Mouse (Mus musculus) embryonic facial prominence, embryonic 13.5 days (tissue): ENCODE data around the gene Acot1. TPM values are rescaled to one million over a fixed set of nuclear protein-coding genes. Genes with fewer than 3 reads are reported as not detected.
A peak's percentile ranks its signal among the peaks of the same experiment; 100 is the strongest.
"Not testable (repeated sequence)": the region's sequence is repeated elsewhere in the genome, so short reads cannot be mapped to it uniquely, and the experiment has no call there.

Source experiments
- ATAC-seq: fragments of 200-750 bp; cut with Nextera tagmentation; 2 replicates; pipeline ENCODE4 v1.8.0; 2017; ENCODE audit warnings: low read depth; ENCODE audit not compliant: insufficient number of reproducible peaks, insufficient read depth, low FRiP score, low TSS enrichment
- H3K27ac ChIP-seq: fragments of 300-500 bp; sonication (generic); 2 replicates; pipeline ENCODE4 v1.5.1; 2015; ENCODE audit warnings: moderate library complexity, mild to moderate bottlenecking, inconsistent platforms
- H3K27me3 ChIP-seq: fragments of 300-500 bp; sonication (generic); 2 replicates; pipeline ENCODE4 v1.6.1; 2015; ENCODE audit warnings: mild to moderate bottlenecking, inconsistent platforms
- H3K36me3 ChIP-seq: fragments of 300-500 bp; sonication (generic); 2 replicates; pipeline ENCODE4 v1.6.1; 2015; ENCODE audit warnings: mild to moderate bottlenecking, inconsistent platforms
- H3K4me1 ChIP-seq: fragments of 300-500 bp; sonication (generic); 2 replicates; pipeline ENCODE4 v1.6.1; 2015; ENCODE audit warnings: inconsistent platforms
- H3K4me2 ChIP-seq: fragments of 300-500 bp; sonication (generic); 2 replicates; pipeline ENCODE4 v1.6.1; 2015; ENCODE audit warnings: moderate library complexity, mild to moderate bottlenecking, inconsistent platforms
- H3K4me3 ChIP-seq: fragments of 300-500 bp; sonication (generic); 2 replicates; pipeline ENCODE4 v1.5.1; 2015; ENCODE audit warnings: mild to moderate bottlenecking, inconsistent platforms
- H3K9ac ChIP-seq: fragments of 300-500 bp; sonication (generic); 2 replicates; pipeline ENCODE4 v1.6.1; 2015; ENCODE audit warnings: mild to moderate bottlenecking, inconsistent platforms
- H3K9me3 ChIP-seq: fragments of 300-500 bp; sonication (generic); 2 replicates; pipeline ENCODE4 v1.6.1; 2016; ENCODE audit warnings: inconsistent platforms
- WGBS: fragments of 180-500 bp; shearing (Covaris S2); methylation state at CpG from one replicate; pipeline ENCODE4 v1.1.7; 2015; ENCODE audit warnings: mixed read lengths; 5-methylcytosine and 5-hydroxymethylcytosine counted together
- polyA plus RNA-seq: library from polyadenylated mRNA; unstranded; fragments of >200 nt; fragmentation: Nextera tagmentation; extraction: Ambion mirVana; gene quantifications from 2 replicates; pipeline ENCODE4 v1.2.1, GENCODE M21; 2015

The Acot1 gene
- polyA plus RNA-seq, 1 experiment from 2014 or later: 45.4 TPM

GRCm38 (mm10) chr12:84044045-84044444 lies 34.8 kb downstream of the Acot1 start:
- ATAC-seq: no peak
- H3K9ac ChIP-seq: no peak overlapping the region
- H3K9me3 ChIP-seq: peaks cover 19% of the 10 kb centered on the region
- no peak overlapping the region for H3K4me3 ChIP-seq
- H3K36me3 ChIP-seq: no peaks in the 10 kb centered on the region
- no peak overlapping the region for H3K4me2 ChIP-seq
- WGBS: 67% methylated on average over 2 of the region's 2 CpGs
- H3K4me1 ChIP-seq: no peaks in the 10 kb centered on the region
- H3K27me3 ChIP-seq: no peaks in the 10 kb centered on the region
- no peak overlapping the region for H3K27ac ChIP-seq

DNA sequence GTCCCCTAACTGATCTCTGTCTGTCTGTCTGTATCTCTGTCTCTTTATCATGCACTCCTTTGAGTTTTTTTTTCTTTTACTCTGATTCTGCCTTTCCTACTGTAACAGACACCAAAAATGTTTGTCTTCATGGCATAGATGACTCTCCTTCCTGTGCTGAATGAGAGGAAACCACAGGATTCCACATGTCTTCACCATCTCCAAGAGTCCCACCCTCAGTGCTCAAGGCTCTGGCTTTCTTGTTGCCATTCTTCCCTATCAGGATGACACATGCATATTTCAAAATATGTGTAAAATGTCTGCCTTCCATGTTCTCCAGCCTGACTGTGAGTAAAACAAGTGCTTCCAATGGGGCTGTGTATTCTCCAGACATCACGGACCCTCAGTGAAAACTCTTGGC lies 37.6 kb downstream of the Acot1 start:
- no peak for ATAC-seq
- Histone ChIP-seq H3K36me3 (no peaks in the 10 kb centered on the region), H3K4me3 (no peak overlapping the region), H3K9ac (no peak overlapping the region), H3K27me3 (peaks cover 2% of the 10 kb centered on the region; the same call in 1 of the 2 replicates), H3K4me1 (no peaks in the 10 kb centered on the region), H3K27ac (no peak overlapping the region), H3K4me2 (no peak overlapping the region), H3K9me3 (peaks cover 11% of the 10 kb centered on the region; the same call in 1 of the 2 replicates)
- WGBS: 94% methylated on average over 1 of the region's 1 CpGs

DNA sequence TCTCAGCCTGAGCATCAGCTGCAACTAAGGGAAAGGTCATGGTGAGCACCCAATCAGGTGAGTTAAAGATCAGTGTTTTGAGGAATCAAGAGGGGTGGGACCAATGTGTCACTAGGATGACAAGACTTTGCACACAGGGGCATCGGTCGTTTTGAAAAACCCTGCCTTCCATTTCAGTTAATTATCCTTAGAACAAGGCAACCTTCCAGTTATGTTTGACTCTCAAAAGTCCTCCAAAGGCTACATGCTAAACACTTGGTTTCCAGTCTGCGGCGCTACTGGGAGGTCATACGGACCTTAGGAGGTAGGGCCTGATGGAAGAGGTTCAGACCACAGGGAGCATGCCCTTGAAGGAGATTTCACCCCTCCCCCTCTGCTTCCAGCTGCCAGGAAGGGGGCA lies 41.5 kb downstream of the Acot1 start:
- 85% methylated on average over 5 of the region's 5 CpGs for WGBS
- not testable (repeated sequence) for H3K4me1 ChIP-seq, H3K9ac ChIP-seq, H3K4me3 ChIP-seq, ATAC-seq, H3K36me3 ChIP-seq, H3K4me2 ChIP-seq, H3K27ac ChIP-seq
- Histone ChIP-seq H3K27me3 (peaks cover 22% of the 10 kb centered on the region), H3K9me3 (peaks cover 11% of the 10 kb centered on the region; the same call in 1 of the 2 replicates)

DNA sequence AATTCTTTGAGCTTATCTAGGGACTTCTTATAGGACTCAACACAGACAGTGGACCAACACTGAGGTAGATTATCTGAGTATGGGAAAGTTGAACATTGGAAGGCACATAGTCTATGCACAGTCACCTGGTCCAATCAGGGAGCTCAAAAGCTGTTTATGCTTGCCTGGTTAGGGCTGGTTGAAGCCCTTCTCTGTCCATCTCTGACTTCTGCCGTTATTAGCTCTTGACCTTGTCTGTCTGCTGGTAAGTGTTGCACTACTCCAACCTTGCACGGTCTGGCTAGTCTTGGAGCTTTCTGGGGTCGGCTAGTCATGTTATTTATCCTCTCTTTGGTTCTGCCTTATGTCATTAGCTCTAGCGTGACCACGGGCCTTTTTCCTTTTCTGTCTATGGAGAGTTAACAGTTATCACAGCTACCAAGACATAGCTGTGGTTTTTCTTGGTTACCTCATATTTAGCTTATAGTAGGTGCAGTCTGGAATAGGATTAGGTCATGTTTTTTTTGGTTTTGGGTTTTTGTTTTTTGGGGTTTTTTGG lies 42.7 kb downstream of the Acot1 start, which contains the start of gene Acot3:
Gene Acot3, plus strand, starts transcription at position 208 of the 538 bp plus-strand sequence.
- H3K27ac ChIP-seq: no peak within 1 kb of the TSS
- H3K4me3 ChIP-seq: peak within 1 kb of the TSS; percentile 47; the same call in 1 of the 2 replicates
- H3K4me2 ChIP-seq: no peak within 1 kb of the TSS
- H3K9me3 ChIP-seq: peaks cover 11% of the 10 kb centered on the region; the same call in 1 of the 2 replicates
- WGBS: 80% methylated on average over 5 of the region's 5 CpGs
- ATAC-seq: no peak
- H3K27me3 ChIP-seq: peaks cover 22% of the 10 kb centered on the region
- H3K36me3 ChIP-seq: no peaks in the 10 kb centered on the region
- H3K9ac ChIP-seq: no peak within 1 kb of the TSS
- 0 out of 2 replicates have a peak, but pooled peaks cover 6% of the 10 kb centered on the region for H3K4me1 ChIP-seq

GRCm38 (mm10) chr12:84052609-84053008 lies 43.3 kb downstream of the Acot1 start:
- H3K27ac ChIP-seq: no peak overlapping the region
- peaks cover 9% of the 10 kb centered on the region; the same call in 1 of the 2 replicates for H3K9me3 ChIP-seq
- H3K4me1 ChIP-seq: 0 out of 2 replicates have a peak, but pooled peaks cover 6% of the 10 kb centered on the region
- no peak for ATAC-seq
- H3K27me3 ChIP-seq: peaks cover 22% of the 10 kb centered on the region
- H3K4me2 ChIP-seq: no peak overlapping the region
- no peak overlapping the region for H3K4me3 ChIP-seq
- WGBS: 86% methylated on average over 7 of the region's 7 CpGs
- no peaks in the 10 kb centered on the region for H3K36me3 ChIP-seq
- H3K9ac ChIP-seq: no peak overlapping the region

GRCm38 (mm10) chr12:84053173-84053572 lies 43.9 kb downstream of the Acot1 start:
- H3K36me3 ChIP-seq: no peaks in the 10 kb centered on the region
- no peak overlapping the region for H3K27ac ChIP-seq
- H3K9ac ChIP-seq: peak overlapping the region; percentile 62; the same call in 1 of the 2 replicates
- ATAC-seq: no peak
- peak overlapping the region; percentile 47 for H3K4me3 ChIP-seq
- peak overlapping the region; percentile 76 for H3K4me2 ChIP-seq
- H3K27me3 ChIP-seq: peaks cover 22% of the 10 kb centered on the region
- peaks cover 4% of the 10 kb centered on the region; the same call in 1 of the 2 replicates for H3K9me3 ChIP-seq
- H3K4me1 ChIP-seq: 0 out of 2 replicates have a peak, but pooled peaks cover 6% of the 10 kb centered on the region
- 13% methylated on average over 16 of the region's 16 CpGs for WGBS

DNA sequence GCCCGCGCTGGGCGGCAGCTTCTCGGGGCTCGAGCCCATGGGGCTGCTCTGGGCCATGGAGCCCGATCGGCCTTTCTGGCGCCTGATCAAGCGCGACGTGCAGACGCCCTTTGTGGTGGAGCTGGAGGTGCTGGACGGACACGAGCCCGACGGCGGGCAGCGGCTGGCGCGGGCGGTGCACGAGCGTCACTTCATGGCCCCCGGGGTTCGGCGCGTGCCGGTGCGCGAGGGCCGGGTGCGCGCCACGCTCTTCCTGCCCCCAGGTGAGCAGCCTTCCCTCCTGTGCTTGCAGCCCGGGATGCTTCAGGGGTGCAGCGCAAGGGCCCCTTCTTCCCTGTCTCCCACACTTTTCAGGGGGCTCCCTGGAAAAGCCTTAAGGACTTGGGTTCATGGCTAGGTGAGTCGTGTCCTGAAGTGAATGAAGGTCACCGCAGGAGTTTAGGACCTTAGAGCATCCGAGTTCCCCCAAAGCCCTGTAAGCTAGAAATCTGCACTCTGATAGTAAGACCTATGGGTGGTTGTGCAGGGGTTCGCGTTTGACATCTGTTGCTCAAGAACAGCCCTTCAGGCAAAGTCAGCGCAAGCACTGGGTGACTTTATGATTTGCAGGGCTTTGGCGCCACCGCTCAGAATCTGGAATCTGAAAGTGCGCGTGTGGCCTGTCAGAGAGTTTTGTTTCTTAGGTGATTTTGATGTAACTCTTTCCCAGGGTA lies 44.5 kb downstream of the Acot1 start:
- H3K9me3 ChIP-seq: no peaks in the 10 kb centered on the region
- peak overlapping the region; percentile 62 for H3K9ac ChIP-seq
- H3K4me1 ChIP-seq: 0 out of 2 replicates have a peak, but pooled peaks cover 6% of the 10 kb centered on the region
- H3K36me3 ChIP-seq: no peaks in the 10 kb centered on the region
- WGBS: 2% methylated on average over 35 of the region's 46 CpGs
- ATAC-seq: no peak
- H3K4me3 ChIP-seq: peak overlapping the region; percentile 47
- H3K27ac ChIP-seq: no peak overlapping the region
- H3K27me3 ChIP-seq: peaks cover 22% of the 10 kb centered on the region
- H3K4me2 ChIP-seq: peak overlapping the region; percentile 76

GRCm38 (mm10) chr12:84060946-84061345 lies 51.7 kb downstream of the Acot1 start:
- no peak overlapping the region for H3K4me3 ChIP-seq
- WGBS: 28% methylated on average over 2 of the region's 2 CpGs
- H3K9me3 ChIP-seq: no peaks in the 10 kb centered on the region
- no peaks in the 10 kb centered on the region for H3K4me1 ChIP-seq
- no peak for ATAC-seq
- H3K9ac ChIP-seq: no peak overlapping the region
- H3K27me3 ChIP-seq: no peaks in the 10 kb centered on the region
- H3K4me2 ChIP-seq: no peak overlapping the region
- no peak overlapping the region for H3K27ac ChIP-seq
- no peaks in the 10 kb centered on the region for H3K36me3 ChIP-seq

DNA sequence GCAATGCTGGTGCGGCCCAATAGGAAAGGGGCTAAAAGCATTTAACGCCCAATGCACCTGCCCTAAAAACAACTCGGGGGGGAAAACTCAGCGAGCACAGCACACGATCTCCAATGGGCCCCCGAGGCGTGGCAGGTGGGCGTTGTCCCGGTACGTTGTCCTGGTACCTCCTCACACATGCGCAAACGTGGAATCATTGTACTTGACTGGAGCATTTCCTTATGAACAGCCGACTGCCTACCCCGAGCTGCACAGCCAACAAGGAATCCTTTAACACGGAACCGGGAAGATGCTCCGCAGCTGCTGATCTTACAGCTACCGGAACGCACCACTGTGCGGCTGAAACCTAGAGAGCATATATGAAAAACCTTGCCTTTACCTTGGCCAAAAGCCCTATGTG lies 53.0 kb downstream of the Acot1 start:
- H3K9ac ChIP-seq: no peak overlapping the region
- ATAC-seq: no peak
- H3K9me3 ChIP-seq: no peaks in the 10 kb centered on the region
- H3K27ac ChIP-seq: no peak overlapping the region
- H3K4me1 ChIP-seq: no peaks in the 10 kb centered on the region
- H3K36me3 ChIP-seq: no peaks in the 10 kb centered on the region
- peaks cover 6% of the 10 kb centered on the region for H3K27me3 ChIP-seq
- no peak overlapping the region for H3K4me3 ChIP-seq
- H3K4me2 ChIP-seq: no peak overlapping the region
- WGBS: 91% methylated on average over 20 of the region's 20 CpGs

DNA sequence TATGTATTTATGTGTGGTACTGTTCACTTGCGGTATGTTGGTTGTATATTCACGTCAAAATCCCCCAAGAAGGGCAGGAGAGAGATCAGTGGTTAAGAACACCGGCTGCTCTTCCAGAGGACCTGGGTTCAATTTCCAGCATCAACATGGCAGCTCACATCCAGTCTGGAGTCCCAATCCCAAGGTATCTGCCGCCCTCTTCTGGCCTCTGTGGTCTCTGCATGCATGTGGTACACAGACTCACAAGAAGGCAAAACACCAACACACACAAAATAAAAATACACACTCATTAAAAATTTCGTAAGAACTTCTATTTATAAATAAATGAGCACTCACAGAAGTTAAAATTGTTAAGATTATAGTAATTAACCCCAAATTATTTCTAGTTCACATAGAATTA lies 53.9 kb downstream of the Acot1 start:
- H3K27ac ChIP-seq: no peak overlapping the region
- H3K27me3 ChIP-seq: peaks cover 11% of the 10 kb centered on the region
- H3K4me2 ChIP-seq: no peak overlapping the region
- no peaks in the 10 kb centered on the region for H3K36me3 ChIP-seq
- 69% methylated on average over 5 of the region's 5 CpGs for WGBS
- H3K4me1 ChIP-seq: no peaks in the 10 kb centered on the region
- H3K9ac ChIP-seq: no peak overlapping the region
- no peak for ATAC-seq
- no peaks in the 10 kb centered on the region for H3K9me3 ChIP-seq
- no peak overlapping the region for H3K4me3 ChIP-seq

- Histone ChIP-seq H3K27me3 (peaks cover 17% of the 10 kb centered on the region), H3K4me3 (no peak overlapping the region), H3K9me3 (no peaks in the 10 kb centered on the region), H3K36me3 (no peaks in the 10 kb centered on the region), H3K4me1 (no peaks in the 10 kb centered on the region), H3K9ac (no peak overlapping the region), H3K27ac (no peak overlapping the region), H3K4me2 (no peak overlapping the region)
- 88% methylated on average over 2 of the region's 2 CpGs for WGBS
- no peak for ATAC-seq
Observed at GRCm38 (mm10) chr12:84063833-84064232, 54.5 kb downstream of the Acot1 start.

GRCm38 (mm10) chr12:84064621-84065020 lies 55.3 kb downstream of the Acot1 start:
- ATAC-seq: no peak
- 73% methylated on average over 8 of the region's 8 CpGs for WGBS

More at GRCm38 (mm10) chr12:84064621-84065020, 55.3 kb downstream of the Acot1 start:
- Histone ChIP-seq H3K4me3 (no peak overlapping the region), H3K9me3 (no peaks in the 10 kb centered on the region), H3K4me2 (no peak overlapping the region), H3K36me3 (no peaks in the 10 kb centered on the region), H3K9ac (no peak overlapping the region), H3K27me3 (peaks cover 23% of the 10 kb centered on the region), H3K4me1 (peaks cover 3% of the 10 kb centered on the region; the same call in 1 of the 2 replicates), H3K27ac (no peak overlapping the region)
